Mouse (Mus musculus): ENCODE data around the gene Zfp831. TPM values are rescaled to one million over a fixed set of nuclear protein-coding genes. Genes with fewer than 3 reads are reported as not detected.

Gene Zfp831
- 8.4 to 20.3 TPM (median 8.5 TPM) in 3 replicates for total RNA-seq (2017)

- ATAC-seq (replicated peaks; ENCODE audit: insufficient number of reproducible peaks, low FRiP score, low TSS enrichment, poor library complexity, severe bottlenecking), result no peak
Measured at GRCm38 (mm10) chr2:174643448-174644144, at the start of gene Zfp831. Gene Zfp831, plus strand, starts transcription at chr2:174643534.

GRCm38 (mm10) chr2:174594965-174595364 is 48.4 kb upstream of the Zfp831 start:
- no peak for ATAC-seq (replicated peaks; ENCODE audit: insufficient number of reproducible peaks, low FRiP score, low TSS enrichment, poor library complexity, severe bottlenecking)

GRCm38 (mm10) chr2:174595611-174596010 is 47.7 kb upstream of the Zfp831 start:
- ATAC-seq (replicated peaks; ENCODE audit: insufficient number of reproducible peaks, low FRiP score, low TSS enrichment, poor library complexity, severe bottlenecking), result no peak

GRCm38 (mm10) chr2:174596457-174596856 is 46.9 kb upstream of the Zfp831 start:
- no peak for ATAC-seq (replicated peaks; ENCODE audit: insufficient number of reproducible peaks, low FRiP score, low TSS enrichment, poor library complexity, severe bottlenecking)

- ATAC-seq (replicated peaks; ENCODE audit: insufficient number of reproducible peaks, low FRiP score, low TSS enrichment, poor library complexity, severe bottlenecking), result no peak
Measured at GRCm38 (mm10) chr2:174598451-174598850, 44.9 kb upstream of the Zfp831 start.

- no peak for ATAC-seq (replicated peaks; ENCODE audit: insufficient number of reproducible peaks, low FRiP score, low TSS enrichment, poor library complexity, severe bottlenecking)
Measured at GRCm38 (mm10) chr2:174599071-174599635, 44.2 kb upstream of the Zfp831 start.

GRCm38 (mm10) chr2:174599853-174600271 is 43.5 kb upstream of the Zfp831 start:
- no peak for ATAC-seq (replicated peaks; ENCODE audit: insufficient number of reproducible peaks, low FRiP score, low TSS enrichment, poor library complexity, severe bottlenecking)

GRCm38 (mm10) chr2:174601938-174602685 is 41.2 kb upstream of the Zfp831 start:
- ATAC-seq (replicated peaks; ENCODE audit: insufficient number of reproducible peaks, low FRiP score, low TSS enrichment, poor library complexity, severe bottlenecking), result peak; percentile 69

- ATAC-seq (replicated peaks; ENCODE audit: insufficient number of reproducible peaks, low FRiP score, low TSS enrichment, poor library complexity, severe bottlenecking), result no peak
Measured at GRCm38 (mm10) chr2:174603321-174603720, 40.0 kb upstream of the Zfp831 start.

- ATAC-seq (replicated peaks; ENCODE audit: insufficient number of reproducible peaks, low FRiP score, low TSS enrichment, poor library complexity, severe bottlenecking), result no peak
Measured at GRCm38 (mm10) chr2:174605020-174605419, 38.3 kb upstream of the Zfp831 start.

- ATAC-seq (replicated peaks; ENCODE audit: insufficient number of reproducible peaks, low FRiP score, low TSS enrichment, poor library complexity, severe bottlenecking), result no peak
Measured at GRCm38 (mm10) chr2:174605442-174606087, 37.8 kb upstream of the Zfp831 start.

GRCm38 (mm10) chr2:174606376-174606775 is 37.0 kb upstream of the Zfp831 start:
- ATAC-seq (replicated peaks; ENCODE audit: insufficient number of reproducible peaks, low FRiP score, low TSS enrichment, poor library complexity, severe bottlenecking), result no peak

GRCm38 (mm10) chr2:174609892-174610291 is 33.4 kb upstream of the Zfp831 start:
- no peak for ATAC-seq (replicated peaks; ENCODE audit: insufficient number of reproducible peaks, low FRiP score, low TSS enrichment, poor library complexity, severe bottlenecking)

- ATAC-seq (replicated peaks; ENCODE audit: insufficient number of reproducible peaks, low FRiP score, low TSS enrichment, poor library complexity, severe bottlenecking), result no peak
Measured at GRCm38 (mm10) chr2:174612386-174613063, 30.8 kb upstream of the Zfp831 start.

- no peak for ATAC-seq (replicated peaks; ENCODE audit: insufficient number of reproducible peaks, low FRiP score, low TSS enrichment, poor library complexity, severe bottlenecking)
Measured at GRCm38 (mm10) chr2:174613221-174613620, 30.1 kb upstream of the Zfp831 start.

- ATAC-seq (replicated peaks; ENCODE audit: insufficient number of reproducible peaks, low FRiP score, low TSS enrichment, poor library complexity, severe bottlenecking), result peak; percentile 88
Measured at GRCm38 (mm10) chr2:174613921-174614441, 29.4 kb upstream of the Zfp831 start.

- ATAC-seq (replicated peaks; ENCODE audit: insufficient number of reproducible peaks, low FRiP score, low TSS enrichment, poor library complexity, severe bottlenecking), result no peak
Measured at GRCm38 (mm10) chr2:174621881-174622280, 21.5 kb upstream of the Zfp831 start.

- ATAC-seq (replicated peaks; ENCODE audit: insufficient number of reproducible peaks, low FRiP score, low TSS enrichment, poor library complexity, severe bottlenecking), result no peak
Measured at GRCm38 (mm10) chr2:174624430-174624829, 18.9 kb upstream of the Zfp831 start.

GRCm38 (mm10) chr2:174627021-174627420 is 16.3 kb upstream of the Zfp831 start:
- no peak for ATAC-seq (replicated peaks; ENCODE audit: insufficient number of reproducible peaks, low FRiP score, low TSS enrichment, poor library complexity, severe bottlenecking)

All from monocyte, adult 5-6 weeks (primary cell).